Mouse (Mus musculus): Measurements from ENCODE around the gene Gpn2. TPM values are rescaled to one million over a fixed set of nuclear protein-coding genes. Genes with fewer than 3 reads are reported as not detected.

Gene Gpn2
- polyA plus RNA-seq, 1 experiment from 2014 or later, result 28.6 TPM

DNA sequence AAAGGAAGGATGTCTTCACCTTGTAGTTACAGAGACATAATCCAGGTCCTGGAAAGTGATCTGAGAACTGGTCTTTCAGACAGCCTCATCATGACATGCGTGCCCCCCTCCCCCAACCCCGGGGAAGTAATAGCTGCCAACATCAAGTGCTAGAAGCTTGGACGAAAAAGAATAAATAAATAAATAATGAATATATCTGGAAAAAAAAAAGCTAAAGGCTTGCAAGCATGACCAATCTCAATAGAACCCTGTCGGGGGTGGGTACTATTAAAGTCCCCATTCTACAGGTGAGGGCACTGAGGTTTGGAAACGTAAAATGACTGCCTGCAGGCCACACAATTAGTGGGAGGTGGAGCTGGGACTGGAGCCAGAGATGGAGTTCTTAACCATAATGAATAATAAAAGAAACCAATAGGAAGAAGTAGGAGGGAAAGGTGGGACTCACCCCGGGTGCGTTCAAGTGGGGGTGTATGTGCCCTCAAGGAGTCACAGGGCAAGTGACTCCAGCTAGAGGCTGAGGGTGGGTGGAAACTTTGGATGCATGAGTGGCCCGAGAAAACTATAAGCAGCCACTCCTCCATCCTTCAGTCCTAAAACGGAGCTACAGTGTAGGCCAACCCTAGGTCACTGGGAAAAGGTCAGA is 47.7 kb downstream of the Gpn2 start:
- Histone ChIP-seq H3K4me2 (peak overlapping the region; percentile 59), H3K27me3 (ENCODE audit: control insufficient read depth, insufficient read depth, low read length) (no peaks in the 10 kb centered on the region), H3K27ac (ENCODE audit: low read depth, low read length) (no peak overlapping the region), H3K9ac (ENCODE audit: low read length) (peak overlapping the region; percentile 94), H3K36me3 (ENCODE audit: control insufficient read depth, insufficient read depth, low read length) (peaks cover 2% of the 10 kb centered on the region; the same call in 1 of the 2 replicates), H3K4me3 (ENCODE audit: low read depth, low read length) (peak overlapping the region; percentile 94), H3K9me3 (ENCODE audit: control insufficient read depth, low read length) (no peaks in the 10 kb centered on the region), H3K4me1 (ENCODE audit: control insufficient read depth, insufficient read depth, low read length) (peaks cover 7% of the 10 kb centered on the region)
- ATAC-seq (ENCODE audit: low FRiP score) (no peak), DNase-seq (ENCODE audit: low spot score, missing footprints) (no peak)
- WGBS, result 48% methylated on average over 9 of the region's 9 CpGs

DNA sequence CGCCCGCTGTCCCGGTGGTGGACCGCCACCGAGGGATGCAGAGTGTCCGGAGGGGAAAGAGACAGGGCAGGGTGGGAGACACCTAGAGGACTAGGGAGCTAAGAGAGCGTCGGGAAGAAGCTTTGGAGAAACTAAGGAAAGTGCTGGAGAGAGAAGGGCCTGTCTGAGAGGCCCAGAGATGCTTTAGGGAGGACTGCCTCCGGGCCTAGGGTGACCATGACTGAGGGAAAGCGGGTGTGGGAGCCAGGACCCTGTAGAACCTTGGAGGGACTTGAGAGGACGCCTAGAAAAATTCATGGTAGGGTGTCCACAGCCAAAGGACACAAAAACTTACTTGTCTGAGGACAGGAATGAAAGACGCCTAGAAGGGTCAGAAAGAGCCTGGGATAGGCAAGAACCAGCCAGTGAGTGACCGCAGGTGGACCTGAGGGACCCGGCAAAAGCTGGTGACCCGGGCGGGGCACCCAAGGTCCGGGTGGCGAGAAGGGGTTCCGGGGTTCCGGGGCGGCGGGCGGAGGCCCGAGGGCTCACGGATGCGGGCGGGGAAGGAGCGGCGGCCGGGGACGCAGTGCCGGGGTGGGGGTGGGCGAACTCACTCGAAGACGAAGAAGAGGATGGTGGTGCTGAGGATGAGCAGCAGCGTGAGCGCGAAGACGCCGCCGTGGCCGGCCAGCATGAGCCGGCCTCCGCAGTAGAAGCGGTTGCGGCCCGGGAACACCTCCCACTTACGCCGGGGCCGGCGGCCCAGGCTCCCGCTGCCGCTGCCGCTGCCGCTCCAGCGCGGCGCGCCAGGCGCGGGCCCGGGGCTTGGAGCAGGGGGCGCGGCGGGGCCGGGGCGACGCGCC is 48.5 kb downstream of the Gpn2 start:
- peak overlapping the region; percentile 59 for H3K4me2 ChIP-seq

DNA sequence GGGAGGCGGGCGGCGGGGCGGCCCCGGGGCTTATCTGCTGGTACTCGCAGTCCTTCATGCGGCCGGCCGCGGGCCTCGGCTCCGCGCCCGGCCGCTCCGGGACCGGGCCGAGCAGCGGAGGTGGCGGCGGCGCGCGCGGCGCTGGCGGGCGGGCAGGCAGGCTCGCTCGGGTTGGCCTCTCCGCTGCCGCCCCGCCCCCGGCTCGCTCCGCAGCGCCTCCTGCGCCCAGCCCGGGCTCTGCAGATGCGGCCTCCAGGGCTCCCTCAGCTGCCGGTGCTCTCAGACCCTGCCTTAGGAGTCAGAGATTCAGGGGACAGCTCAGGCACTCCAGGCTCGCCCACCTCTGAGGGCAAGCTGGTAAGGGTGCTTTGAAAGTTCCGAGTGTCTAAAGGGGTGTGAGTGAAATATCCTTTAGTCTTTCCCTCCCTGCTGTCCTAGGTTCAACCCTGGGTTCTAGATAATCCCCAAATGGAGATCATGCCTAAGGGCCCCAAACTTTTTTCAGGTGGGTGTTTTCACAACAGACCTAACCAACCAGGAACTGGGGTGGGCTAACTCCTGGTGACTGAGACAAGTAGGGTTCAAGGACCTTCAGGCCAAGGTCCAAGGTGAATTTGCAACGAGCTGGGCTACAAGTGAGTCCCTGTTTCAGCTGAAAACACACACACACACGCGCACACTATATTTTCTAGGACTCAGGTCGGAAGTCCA is 49.3 kb downstream of the Gpn2 start:
- peak; percentile 100 for DNase-seq (ENCODE audit: low spot score, missing footprints)
- no peaks in the 10 kb centered on the region for H3K36me3 ChIP-seq (ENCODE audit: control insufficient read depth, insufficient read depth, low read length)
- H3K27ac ChIP-seq (ENCODE audit: low read depth, low read length), result no peak overlapping the region; the same call in 1 of the 2 replicates
- ATAC-seq (ENCODE audit: low FRiP score), result peak; percentile 94
- peak overlapping the region; percentile 59 for H3K4me2 ChIP-seq
- peaks cover 7% of the 10 kb centered on the region for H3K4me1 ChIP-seq (ENCODE audit: control insufficient read depth, insufficient read depth, low read length)
- H3K4me3 ChIP-seq (ENCODE audit: low read depth, low read length), result peak overlapping the region; percentile 94
- WGBS, result 11% methylated on average over 33 of the region's 47 CpGs
- H3K27me3 ChIP-seq (ENCODE audit: control insufficient read depth, insufficient read depth, low read length), result no peaks in the 10 kb centered on the region
- peak overlapping the region; percentile 94 for H3K9ac ChIP-seq (ENCODE audit: low read length)
- no peaks in the 10 kb centered on the region for H3K9me3 ChIP-seq (ENCODE audit: control insufficient read depth, low read length)

More for the DNA sequence above, 48.5 kb downstream of the Gpn2 start:
- Histone ChIP-seq H3K4me1 (ENCODE audit: control insufficient read depth, insufficient read depth, low read length) (peaks cover 7% of the 10 kb centered on the region), H3K4me3 (ENCODE audit: low read depth, low read length) (peak overlapping the region; percentile 94), H3K9ac (ENCODE audit: low read length) (peak overlapping the region; percentile 94), H3K9me3 (ENCODE audit: control insufficient read depth, low read length) (no peaks in the 10 kb centered on the region), H3K36me3 (ENCODE audit: control insufficient read depth, insufficient read depth, low read length) (no peaks in the 10 kb centered on the region), H3K27ac (ENCODE audit: low read depth, low read length) (no peak overlapping the region; the same call in 1 of the 2 replicates), H3K27me3 (ENCODE audit: control insufficient read depth, insufficient read depth, low read length) (no peaks in the 10 kb centered on the region)
- ATAC-seq (ENCODE audit: low FRiP score) (peak; percentile 71), DNase-seq (ENCODE audit: low spot score, missing footprints) (peak; percentile 95)
- 1% methylated on average over 62 of the region's 69 CpGs for WGBS

DNA sequence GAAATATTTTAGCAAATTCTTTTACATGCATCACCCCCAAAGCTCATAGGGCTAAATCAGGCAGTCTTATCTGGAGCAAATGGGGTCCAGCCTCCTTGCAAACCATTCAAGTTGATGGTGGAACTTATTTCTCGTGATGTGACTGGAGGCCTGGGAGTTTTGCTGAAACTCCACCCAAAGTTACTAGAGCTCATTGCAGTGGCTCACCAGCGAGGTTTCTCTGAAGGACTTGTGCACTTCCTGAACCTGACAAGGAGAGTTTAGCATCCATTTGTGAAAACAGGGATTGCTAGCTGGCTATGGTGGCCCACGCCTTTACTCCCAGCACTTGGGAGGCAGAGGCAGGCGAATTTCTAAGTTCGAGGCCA is 49.9 kb downstream of the Gpn2 start:
- Histone ChIP-seq H3K36me3 (ENCODE audit: control insufficient read depth, insufficient read depth, low read length) (no peaks in the 10 kb centered on the region), H3K4me3 (ENCODE audit: low read depth, low read length) (no peak overlapping the region), H3K4me2 (no peak overlapping the region), H3K9ac (ENCODE audit: low read length) (no peak overlapping the region), H3K9me3 (ENCODE audit: control insufficient read depth, low read length) (no peaks in the 10 kb centered on the region), H3K27me3 (ENCODE audit: control insufficient read depth, insufficient read depth, low read length) (no peaks in the 10 kb centered on the region), H3K27ac (ENCODE audit: low read depth, low read length) (no peak overlapping the region), H3K4me1 (ENCODE audit: control insufficient read depth, insufficient read depth, low read length) (peaks cover 7% of the 10 kb centered on the region)
- 79% methylated on average over 5 of the region's 5 CpGs for WGBS
- DNase-seq (ENCODE audit: low spot score, missing footprints) (peak; percentile 37), ATAC-seq (ENCODE audit: low FRiP score) (no peak)

Small RNAs within 50 kb of the gene (microRNA-seq; reads per million reads assigned to microRNA genes)
- not detected for gene Gm23158

Other genes starting within 250 kb of the Gpn2 start
- gene Wdtc1, start 230.9 kb upstream of the Gpn2 start, polyA plus RNA-seq (2014; fragmentation: Nextera tagmentation; extraction: Ambion mirVana), result 21.0 and 22.2 TPM in 2 replicates
- gene Slc9a1, start 214.7 kb upstream of the Gpn2 start, polyA plus RNA-seq (2014; fragmentation: Nextera tagmentation; extraction: Ambion mirVana), result 4.6 and 5.6 TPM in 2 replicates
- 0.22 and 0.53 TPM in 2 replicates for gene Tent5b, start 104.2 kb upstream of the Gpn2 start, polyA plus RNA-seq (2014; fragmentation: Nextera tagmentation; extraction: Ambion mirVana)
- 1.5 TPM in 2 replicates for gene Trnp1, start 85.8 kb upstream of the Gpn2 start, polyA plus RNA-seq (2014; fragmentation: Nextera tagmentation; extraction: Ambion mirVana)
- gene Kdf1, start 65.4 kb upstream of the Gpn2 start, polyA plus RNA-seq (2014; fragmentation: Nextera tagmentation; extraction: Ambion mirVana), result 0.15 and 0.51 TPM in 2 replicates
- gene Nudc, start 38.4 kb upstream of the Gpn2 start, polyA plus RNA-seq (2014; fragmentation: Nextera tagmentation; extraction: Ambion mirVana), result 330 and 336 TPM in 2 replicates
- not detected in 2 replicates for gene Nr0b2, start 31.0 kb upstream of the Gpn2 start, polyA plus RNA-seq (2014; fragmentation: Nextera tagmentation; extraction: Ambion mirVana)
- 6.8 and 7.8 TPM in 2 replicates for gene Gpatch3, start 9.6 kb upstream of the Gpn2 start, polyA plus RNA-seq (2014; fragmentation: Nextera tagmentation; extraction: Ambion mirVana)
- gene Sfn, start 17.8 kb downstream of the Gpn2 start, polyA plus RNA-seq (2014; fragmentation: Nextera tagmentation; extraction: Ambion mirVana), result 6.0 and 7.8 TPM in 2 replicates
- gene Zdhhc18, start 65.8 kb downstream of the Gpn2 start, polyA plus RNA-seq (2014; fragmentation: Nextera tagmentation; extraction: Ambion mirVana), result 1.8 and 3.5 TPM in 2 replicates
- 9.6 and 12.4 TPM in 2 replicates for gene Pigv, start 88.3 kb downstream of the Gpn2 start, polyA plus RNA-seq (2014; fragmentation: Nextera tagmentation; extraction: Ambion mirVana)
- 39.1 and 39.2 TPM in 2 replicates for gene Arid1a, start 172.4 kb downstream of the Gpn2 start, polyA plus RNA-seq (2014; fragmentation: Nextera tagmentation; extraction: Ambion mirVana)

Measured in midbrain, embryonic 11.5 days (tissue).